Mouse (Mus musculus) adrenal gland, adult 8-10 months (tissue): ENCODE measurements around the gene Dusp2. TPM values are rescaled to one million over a fixed set of nuclear protein-coding genes. Genes with fewer than 3 reads are reported as not detected.

Experiments
- DNase-seq: peaks from one replicate; pipeline ENCODE4 v3.0.0; 2022
- total RNA-seq, 4 experiments: library from RNA; stranded (reverse); gene quantifications; 2 replicates each; pipeline ENCODE4 v1.2.4; 2022

The Dusp2 gene
- total RNA-seq, 4 experiments from 2014 or later = 0.91 to 0.96 (median 0.92) TPM

- no peak for DNase-seq
Measured at GRCm38 (mm10) chr2:127324456-127324855, 11.5 kb upstream of the Dusp2 start.

GRCm38 (mm10) chr2:127328090-127328851 lies 7.7 kb upstream of the Dusp2 start:
- DNase-seq = no peak

- no peak for DNase-seq
Measured at GRCm38 (mm10) chr2:127332807-127333570, 3.0 kb upstream of the Dusp2 start.

GRCm38 (mm10) chr2:127333945-127334603 lies 1.9 kb upstream of the Dusp2 start:
- DNase-seq = no peak

GRCm38 (mm10) chr2:127335078-127335541 lies 849 bp upstream of the Dusp2 start:
- DNase-seq = no peak

GRCm38 (mm10) chr2:127336497-127336832 lies 506 bp downstream of the Dusp2 start:
- no peak for DNase-seq

- no peak for DNase-seq
Measured at GRCm38 (mm10) chr2:127336885-127337284, 926 bp downstream of the Dusp2 start.

- DNase-seq = no peak
Measured at GRCm38 (mm10) chr2:127337531-127337930, 1.6 kb downstream of the Dusp2 start.

GRCm38 (mm10) chr2:127338012-127338411 lies 2.1 kb downstream of the Dusp2 start:
- no peak for DNase-seq

- no peak for DNase-seq
Measured at GRCm38 (mm10) chr2:127338416-127338815, 2.5 kb downstream of the Dusp2 start, which contains the start of gene Astl. Astl (plus strand) TSS chr2:127338639.

GRCm38 (mm10) chr2:127338833-127339232 lies 2.9 kb downstream of the Dusp2 start:
- no peak for DNase-seq

- no peak for DNase-seq
Measured at GRCm38 (mm10) chr2:127339262-127339661, 3.3 kb downstream of the Dusp2 start.

- DNase-seq = peak; percentile 36
Measured at GRCm38 (mm10) chr2:127341159-127341558, 5.2 kb downstream of the Dusp2 start.

- no peak for DNase-seq
Measured at GRCm38 (mm10) chr2:127346334-127346733, 10.4 kb downstream of the Dusp2 start.

GRCm38 (mm10) chr2:127347147-127347985 lies 11.4 kb downstream of the Dusp2 start:
- DNase-seq = no peak

GRCm38 (mm10) chr2:127353881-127354280 lies 17.9 kb downstream of the Dusp2 start:
- DNase-seq = no peak

- DNase-seq = peak; percentile 71
Measured at GRCm38 (mm10) chr2:127362459-127363281, 26.7 kb downstream of the Dusp2 start, which contains the start of gene Adra2b. Adra2b (plus strand) TSS chr2:127363208.

GRCm38 (mm10) chr2:127363282-127363652 lies 27.3 kb downstream of the Dusp2 start:
- no peak for DNase-seq

GRCm38 (mm10) chr2:127363696-127364095 lies 27.7 kb downstream of the Dusp2 start:
- DNase-seq = no peak

- no peak for DNase-seq
Measured at GRCm38 (mm10) chr2:127364452-127364851, 28.5 kb downstream of the Dusp2 start.

- DNase-seq = no peak
Measured at GRCm38 (mm10) chr2:127367126-127367820, 31.3 kb downstream of the Dusp2 start.
